Mouse (Mus musculus) layer of hippocampus, adult 2 months (tissue): ENCODE data around the gene Zgrf1. TPM values are rescaled to one million over a fixed set of nuclear protein-coding genes. Genes with fewer than 3 reads are reported as not detected.

Experiments used
- DNase-seq, 2 experiments: peaks; one replicate each; pipeline ENCODE4 v3.0.0; 2022; ENCODE audit warnings: low spot score in 2 of 2
- H3K27ac ChIP-seq: fragments of 200-600 bp; 2 replicates; pipeline ENCODE4 v1.8.1; 2022
- H3K4me3 ChIP-seq: fragments of 200-600 bp; 2 replicates; pipeline ENCODE4 v1.8.1; 2022; ENCODE audit warnings: mild to moderate bottlenecking
- CTCF ChIP-seq: fragments of 200-600 bp; conservative IDR thresholded peaks from 2 replicates; pipeline ENCODE4 v1.8.1; 2022; ENCODE audit warnings: antibody characterized with exemption, mild to moderate bottlenecking, moderate library complexity
- microRNA-seq, 2 experiments: library from miRNA; unstranded; fragments of <30 nt; microRNA quantifications; one replicate each; pipeline ENCODE4 v1.2.0; 2021
- total RNA-seq, 2 experiments: library from RNA; stranded (reverse); gene quantifications; 2 replicates each; pipeline ENCODE4 v1.2.3; 2021

The Zgrf1 gene
- total RNA-seq, 2 experiments from 2014 or later: 2.3 to 2.5 TPM

GRCm38 (mm10) chr3:127661646-127662531 is 108.6 kb downstream of the Zgrf1 start:
- DNase-seq: no peak

More at GRCm38 (mm10) chr3:127661646-127662531, 108.6 kb downstream of the Zgrf1 start:
- TF ChIP-seq CTCF: no peak
- no peak overlapping the region for H3K4me3 ChIP-seq
- H3K27ac ChIP-seq: no peak overlapping the region

Small RNA genes lying within 50 kb of the gene (microRNA-seq; reads per million reads assigned to microRNA genes)
- gene Mir302a: 0 reads per million in 2 experiments
- gene Mir302b: 0.55 to 0.64 reads per million in 2 experiments
- gene Mir302c: 0 to 0.37 reads per million in 2 experiments
- gene Mir302d: 0.37 to 2.2 reads per million in 2 experiments
- 0 reads per million in 2 experiments for gene Mir367

Other genes with a start within 250 kb of the Zgrf1 start
- 100 to 1,000 TPM; 730 to 767 TPM for gene Ank2, start 54.1 kb upstream of the Zgrf1 start, total RNA-seq
- gene Larp7, start 140 bp upstream of the Zgrf1 start, total RNA-seq: 10 to 100 TPM; 16.6 to 20.7 TPM
- gene Neurog2, start 79.6 kb downstream of the Zgrf1 start, total RNA-seq: 1 to 10 TPM; 1.1 to 1.7 TPM
- 10 to 100 TPM in 1 of 2 experiments, 1 to 10 TPM in 1; 10.0 to 11.0 TPM for gene Alpk1, start 227.0 kb downstream of the Zgrf1 start, total RNA-seq
- gene Tifa, start 236.3 kb downstream of the Zgrf1 start, total RNA-seq: 1 to 10 TPM; 6.2 to 6.9 TPM